Mouse (Mus musculus) liver, adult 2 months (tissue): ENCODE data around the gene Nbr1.

Experiments
- CTCF ChIP-seq: fragments of 200-500 bp; IDR thresholded peaks from 2 replicates; pipeline ENCODE4 v1.5.1; 2011; ENCODE audit warnings: low read depth, low read length, control low read depth
- POLR2A ChIP-seq: fragments of 200-500 bp; IDR thresholded peaks from 2 replicates; pipeline ENCODE4 v1.6.1; 2011; ENCODE audit warnings: low read length, control low read depth; ENCODE audit not compliant: insufficient read depth; ENCODE audit errors: extremely low read depth

GRCm38 (mm10) chr11:101585805-101586204 is 33.9 kb downstream of the Nbr1 start:
- TF ChIP-seq CTCF (no peak), POLR2A (no peak)
